Mouse (Mus musculus) thymus, adult 18-20 months (tissue): ENCODE data around the gene Efcab9.

Experiments used
- DNase-seq, 2 experiments: peaks; one replicate each; pipeline ENCODE4 v3.0.0; 2022; ENCODE audit warnings: mixed read lengths in 2 of 2

Efcab9 gene

DNA sequence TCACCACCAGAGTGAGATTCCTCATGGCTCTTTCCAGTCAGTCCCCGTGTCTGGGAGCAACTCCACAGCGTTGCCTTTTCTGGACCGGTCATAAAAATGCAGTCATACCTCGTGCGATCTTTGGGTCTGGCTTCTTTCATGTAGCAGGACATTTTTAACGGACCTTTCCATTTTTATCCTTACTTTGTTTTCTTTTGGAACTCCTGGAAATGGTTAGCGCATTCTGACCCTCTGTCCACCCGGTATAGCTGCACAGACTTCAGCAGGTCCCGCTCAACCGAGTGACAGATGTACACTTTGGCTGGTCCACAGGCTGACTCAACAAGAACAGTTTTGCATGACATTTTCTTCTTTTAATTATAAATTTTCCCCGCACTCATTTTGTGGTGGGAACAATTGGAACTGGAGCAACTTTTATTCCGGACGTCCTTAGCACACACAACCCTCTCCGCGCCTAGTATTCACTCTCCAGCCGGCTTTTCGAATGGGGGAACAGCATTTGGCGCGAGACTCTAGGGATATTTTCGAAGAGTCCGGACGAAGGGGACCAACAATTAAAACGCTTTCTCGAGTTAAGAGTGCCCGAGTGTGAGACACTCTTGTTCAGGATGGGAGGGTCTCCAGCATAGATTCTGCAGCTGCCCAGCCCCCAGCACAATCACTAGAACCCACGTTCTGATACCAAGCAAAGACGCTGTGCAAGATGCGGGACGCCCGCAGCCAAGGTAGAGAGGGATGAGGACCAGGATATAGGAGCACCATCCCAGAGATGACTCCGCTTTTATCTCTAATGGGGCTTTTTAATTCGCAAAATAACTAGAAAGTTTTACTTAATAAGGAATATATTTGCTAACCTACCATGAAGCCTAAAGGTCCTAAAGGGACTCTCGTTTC, at the start of gene Efcab9:
Efcab9 (minus strand) TSS at position 211 of the 894 bp plus-strand sequence.
- DNase-seq = no peak

DNA sequence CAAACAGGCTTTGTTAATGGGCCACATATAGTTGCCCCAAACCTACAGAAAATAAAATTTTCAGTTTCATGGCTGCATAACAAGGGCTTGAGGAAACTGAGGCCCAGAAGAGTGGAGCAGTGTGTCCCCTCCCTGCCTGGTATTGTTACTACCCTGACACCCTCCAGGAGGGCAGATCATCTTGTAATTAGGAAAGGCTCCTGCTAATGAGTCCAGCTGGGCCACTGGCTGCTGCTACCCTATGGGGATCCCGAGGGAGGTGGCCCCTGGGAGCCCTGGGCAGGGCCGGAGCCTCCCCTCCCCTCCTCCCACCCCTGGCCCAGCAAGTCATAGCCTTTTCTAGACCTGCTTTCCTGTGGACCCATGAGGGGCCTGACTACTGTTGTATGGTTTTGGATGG, 49.1 kb upstream of the Efcab9 start:
- no peak for DNase-seq

DNA sequence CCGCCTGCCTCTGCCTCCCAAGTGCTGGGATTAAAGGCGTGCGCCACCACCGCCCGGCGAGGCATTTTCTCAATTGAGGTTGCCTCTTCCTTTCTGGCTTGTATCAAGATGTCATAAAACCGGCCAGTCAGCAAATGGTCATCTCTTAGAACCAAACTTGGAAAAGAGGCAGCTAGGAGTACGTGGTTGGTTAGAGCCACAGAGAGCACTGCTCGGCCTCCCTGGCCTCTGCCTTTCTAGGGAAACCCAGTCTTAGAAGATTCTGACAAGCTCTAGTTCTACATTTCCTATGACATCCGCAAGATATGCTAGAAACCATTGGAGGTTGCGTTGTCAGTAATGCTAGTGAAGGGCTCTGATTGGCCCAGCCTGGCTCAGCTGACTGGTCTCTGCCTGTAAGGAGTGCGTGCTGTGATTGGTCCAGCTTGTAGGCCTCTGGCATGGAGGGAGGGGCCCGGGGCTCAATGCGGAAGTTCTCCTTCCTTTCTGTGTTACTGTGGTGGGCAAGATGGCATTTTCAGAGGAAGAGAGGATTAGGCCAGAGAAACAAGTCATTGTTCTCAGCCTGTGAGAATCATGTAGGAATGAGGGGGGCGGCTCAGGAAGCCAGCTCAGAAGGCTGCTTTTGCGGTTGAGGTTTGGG, 48.5 kb upstream of the Efcab9 start:
- peak; percentile 46 to 70 for DNase-seq

DNA sequence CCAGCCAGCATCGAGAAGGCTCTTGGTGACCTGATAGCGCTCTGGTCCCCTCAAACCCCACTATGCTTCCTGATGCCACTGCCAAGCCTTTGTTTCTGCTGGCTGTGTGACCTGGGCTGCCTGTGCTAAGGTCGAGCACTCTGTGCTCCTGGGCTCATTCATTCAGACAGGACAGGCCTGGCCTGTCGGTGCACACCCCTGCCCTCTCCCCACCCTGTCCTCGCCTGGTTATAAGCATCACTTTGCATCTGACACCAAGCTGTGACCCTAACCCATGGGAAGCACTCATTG, 44.8 kb upstream of the Efcab9 start:
- no peak for DNase-seq

DNA sequence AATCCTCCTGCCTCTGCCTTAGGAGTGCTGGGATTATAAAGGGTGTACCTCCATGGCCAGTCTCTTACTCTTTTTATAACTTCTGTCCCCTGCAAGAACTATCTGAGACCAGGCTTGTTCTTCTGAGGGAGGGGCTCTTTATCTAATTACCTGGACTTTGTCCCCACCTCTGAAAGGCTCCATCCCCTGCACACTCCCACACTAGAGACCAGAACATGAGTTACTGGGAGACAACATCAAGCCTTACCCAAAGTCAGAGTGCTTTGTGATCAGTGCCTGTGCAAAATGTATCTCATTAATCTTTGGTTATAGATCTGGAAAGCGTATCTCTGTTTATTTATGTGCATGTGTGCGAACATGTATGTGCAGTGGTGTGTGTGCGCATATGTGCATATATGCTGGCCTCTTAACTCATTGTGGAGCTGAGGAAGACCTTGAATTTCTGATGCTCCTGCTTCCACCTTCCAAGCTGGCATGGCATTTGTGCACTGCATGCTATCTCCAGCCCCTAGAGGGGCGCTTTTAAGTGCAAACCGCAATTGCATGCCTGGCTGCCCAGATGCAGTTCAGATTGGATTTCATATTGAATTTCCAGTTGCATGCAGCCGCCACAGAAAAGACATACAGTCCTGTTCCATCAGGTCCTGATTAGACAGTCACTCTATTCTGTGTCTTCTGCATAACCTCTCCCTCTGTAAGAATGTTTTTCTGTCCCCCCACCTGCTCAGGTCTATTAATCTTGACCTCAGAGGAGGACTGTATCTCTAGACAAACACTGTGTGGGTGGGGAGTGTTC, 44.3 kb upstream of the Efcab9 start:
- no peak for DNase-seq

DNA sequence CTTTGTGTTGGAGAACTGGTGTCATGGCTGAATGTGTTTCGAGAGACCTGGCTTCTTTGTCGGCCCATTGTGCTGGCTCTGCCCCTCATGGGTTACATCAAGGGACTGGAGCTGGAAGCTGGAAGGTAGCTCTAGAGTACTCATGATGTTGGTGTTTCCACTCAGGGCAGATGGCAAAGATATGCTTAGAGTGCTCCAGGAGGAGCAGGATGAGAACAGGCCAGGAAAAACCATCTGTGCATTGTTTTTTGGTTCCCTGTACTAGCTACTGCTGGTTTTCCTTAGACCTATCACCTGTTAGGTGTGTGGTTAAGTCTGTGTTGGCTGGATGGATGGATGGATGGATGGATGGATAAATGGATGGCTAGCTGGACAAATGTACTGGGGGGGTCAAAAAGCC, 41.8 kb upstream of the Efcab9 start:
- no peak for DNase-seq

DNA sequence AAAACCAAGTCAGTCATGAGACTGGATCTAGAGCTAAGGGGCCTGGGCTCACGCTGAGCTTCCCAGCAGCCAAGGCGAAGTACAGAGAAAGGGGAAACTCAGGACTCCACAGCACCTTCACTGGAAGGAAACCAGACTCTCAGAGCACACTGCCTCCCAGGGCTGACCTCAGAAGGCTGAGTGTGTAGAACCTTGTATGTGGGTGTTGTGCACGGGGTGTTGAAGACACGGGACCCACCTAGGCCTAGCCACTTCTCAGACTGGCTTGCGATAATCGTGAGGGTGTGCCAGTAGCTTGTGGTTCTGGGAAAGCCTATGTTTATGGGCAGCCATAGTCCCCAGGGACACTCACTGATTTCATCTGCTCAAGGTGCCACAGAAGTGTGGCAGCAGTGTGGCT, 39.2 kb upstream of the Efcab9 start:
- no peak for DNase-seq

DNA sequence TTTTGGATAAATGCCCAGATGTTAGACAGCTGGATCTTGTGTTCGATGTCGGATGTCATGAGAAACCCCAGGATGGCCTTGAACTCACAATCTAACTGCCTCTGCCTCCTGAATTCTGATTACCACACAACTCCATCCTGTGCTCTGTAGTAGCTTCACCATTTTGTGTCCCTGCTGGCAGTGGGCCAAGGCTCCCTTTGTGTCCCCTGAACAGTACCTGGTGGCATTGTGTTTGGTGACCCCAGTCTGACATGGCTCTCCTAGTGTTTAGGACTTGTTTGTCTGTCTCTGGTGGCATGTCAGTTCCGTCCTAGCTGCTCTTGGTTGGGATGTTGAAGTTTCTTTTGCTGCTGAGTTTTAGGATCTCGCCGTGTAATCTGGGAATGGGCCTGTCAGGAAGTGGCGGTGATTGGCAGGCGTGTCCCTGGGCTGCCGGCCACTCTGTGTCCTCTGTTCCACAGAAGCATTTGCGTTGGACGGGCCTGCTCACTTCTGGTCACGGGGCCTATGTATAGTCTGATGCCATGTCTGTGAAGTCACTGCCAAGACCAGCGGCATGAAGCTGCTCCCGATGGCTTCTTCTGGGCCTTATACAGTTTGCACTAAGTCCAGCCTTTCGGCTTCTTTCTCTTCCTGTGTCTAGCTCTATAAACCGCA, 36.9 kb upstream of the Efcab9 start:
- no peak for DNase-seq

DNA sequence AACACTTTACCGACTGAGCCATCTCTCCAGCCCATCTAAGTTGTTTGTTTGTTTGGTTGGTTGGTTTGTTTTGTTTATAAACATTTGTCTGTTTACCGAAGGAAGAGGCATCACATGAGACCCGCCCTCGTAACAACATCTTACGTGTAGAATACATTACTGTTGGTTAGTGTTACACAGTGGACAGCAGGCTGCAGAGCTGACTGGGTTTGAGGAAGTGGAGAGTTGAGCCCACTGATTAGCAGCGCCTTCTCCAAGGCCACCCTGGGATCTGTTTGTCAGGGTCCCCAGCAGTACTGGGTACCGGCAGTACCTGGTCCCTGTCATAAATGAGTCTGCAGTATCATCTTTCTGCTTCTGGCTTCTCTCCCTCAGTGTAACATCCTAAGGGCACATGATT, 36.2 kb upstream of the Efcab9 start:
- no peak for DNase-seq

DNA sequence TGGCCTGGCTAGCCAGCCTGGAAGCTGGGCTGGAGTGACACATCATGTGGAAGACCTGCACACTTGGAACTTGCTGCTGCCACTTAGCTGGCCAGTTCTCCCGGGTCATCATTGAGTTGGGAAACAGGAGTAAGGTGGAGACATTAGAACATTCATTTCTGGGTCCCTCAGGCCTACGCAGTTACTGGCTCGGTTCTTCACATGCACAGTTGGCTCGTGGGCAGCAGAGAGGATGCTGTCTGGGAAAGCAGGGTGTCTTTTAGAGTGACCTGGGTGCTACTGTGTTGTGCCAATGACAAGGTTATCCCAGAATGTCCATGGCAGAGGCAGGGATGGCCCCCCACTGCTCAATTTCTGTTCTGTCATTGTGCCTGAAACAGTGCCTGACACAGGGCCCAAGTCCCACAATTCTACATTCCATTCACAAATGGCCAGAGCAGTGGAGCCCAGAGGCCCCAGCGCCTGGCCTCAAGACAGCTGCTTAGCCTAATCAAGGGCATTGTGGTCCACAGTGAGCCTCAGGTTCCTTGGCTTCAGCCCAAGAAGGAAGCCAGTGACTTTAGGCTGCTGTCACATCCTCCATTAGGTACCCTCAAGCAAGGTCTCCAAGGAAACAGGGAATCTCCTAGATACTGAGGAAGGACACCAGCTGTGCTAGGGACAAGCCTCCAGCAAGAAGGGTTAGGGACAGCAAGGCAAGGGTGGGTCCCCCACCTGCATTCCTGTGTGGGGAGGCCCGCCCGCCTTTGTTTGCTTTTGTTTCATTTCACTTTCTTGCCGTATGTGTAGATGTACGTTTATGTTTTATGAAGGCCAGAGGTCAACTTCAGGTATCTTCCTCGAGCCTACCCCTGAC, 35.3 kb upstream of the Efcab9 start:
- DNase-seq = no peak

DNA sequence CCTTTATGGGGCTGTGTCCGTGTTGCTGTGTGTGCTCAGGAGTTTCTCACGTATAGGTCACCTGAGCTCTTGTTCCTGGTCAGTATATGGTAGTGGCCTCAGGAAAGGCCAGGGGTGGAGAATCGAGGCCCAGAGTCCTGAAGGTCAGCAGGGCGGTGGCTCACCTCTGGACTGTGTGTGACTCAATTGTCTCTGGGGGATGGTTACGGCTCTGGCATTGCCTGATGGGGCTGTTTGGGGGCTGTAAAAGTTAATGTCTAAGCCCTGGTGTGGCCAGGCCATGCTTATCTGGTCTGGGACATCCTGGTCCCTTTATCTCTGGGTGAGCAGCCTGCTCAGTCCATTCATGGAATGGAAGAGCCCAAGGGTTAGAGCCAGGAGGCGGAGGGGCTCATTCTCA, 34.3 kb upstream of the Efcab9 start:
- DNase-seq = no peak

DNA sequence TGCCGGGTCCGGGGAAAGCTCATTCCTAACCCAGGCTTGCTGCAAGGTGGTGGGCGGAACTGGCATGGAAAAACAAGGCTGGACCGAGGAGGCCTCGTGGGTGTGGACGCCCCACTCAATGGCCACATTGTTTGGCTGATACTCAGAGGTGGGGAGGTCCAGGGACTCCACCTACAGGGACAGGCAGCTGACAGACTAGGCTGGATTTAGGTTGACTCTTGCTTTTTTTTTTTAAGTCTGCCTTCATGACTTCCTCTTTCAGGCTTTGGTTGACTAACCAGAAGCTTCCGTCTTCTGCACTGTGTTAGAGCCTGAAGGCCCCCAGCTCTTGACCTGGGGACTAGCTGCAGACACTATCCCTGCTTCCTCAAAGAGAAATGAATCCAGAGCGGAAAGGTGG, 33.2 kb upstream of the Efcab9 start:
- DNase-seq = peak in 1 of 2 experiments; percentile 39

DNA sequence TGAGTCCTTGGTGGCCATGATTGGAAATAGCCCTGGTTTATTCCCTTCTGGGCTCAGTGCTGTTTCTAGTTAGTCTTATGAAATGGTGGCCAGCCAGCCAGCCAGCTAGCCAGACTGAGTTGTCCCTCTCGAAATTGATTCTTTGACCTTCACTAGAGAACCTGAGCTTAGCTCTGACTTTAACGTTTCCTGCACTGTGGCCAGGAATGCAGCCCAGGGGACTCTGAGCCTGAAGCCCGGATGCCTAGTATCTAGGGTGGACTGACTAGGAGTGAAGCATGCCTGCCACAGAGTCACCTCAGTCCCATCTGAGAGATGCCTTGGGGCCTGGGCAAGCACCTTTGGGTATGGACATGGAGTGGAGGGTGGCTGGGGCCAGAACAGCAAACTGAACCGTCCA, 32.7 kb upstream of the Efcab9 start:
- no peak for DNase-seq

DNA sequence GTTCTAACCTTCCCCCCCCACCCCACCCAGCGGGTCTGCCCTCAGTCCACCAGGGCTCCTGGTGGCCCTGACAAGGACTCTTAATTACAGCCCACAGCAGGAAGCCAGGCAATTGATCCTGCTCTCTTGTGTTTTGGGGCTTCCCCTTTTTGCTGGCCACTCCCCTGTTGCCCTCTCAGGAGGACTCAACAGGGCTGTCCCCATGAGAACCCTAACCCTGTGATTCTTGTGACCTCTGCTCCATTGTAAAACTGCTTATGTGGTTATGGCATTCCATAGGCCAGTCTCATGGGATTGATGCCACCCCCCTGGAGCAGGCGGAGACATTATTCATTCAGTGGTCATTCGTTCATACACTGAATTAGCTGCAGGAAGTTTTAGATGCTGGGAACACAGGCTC, 31.8 kb upstream of the Efcab9 start:
- DNase-seq = no peak

DNA sequence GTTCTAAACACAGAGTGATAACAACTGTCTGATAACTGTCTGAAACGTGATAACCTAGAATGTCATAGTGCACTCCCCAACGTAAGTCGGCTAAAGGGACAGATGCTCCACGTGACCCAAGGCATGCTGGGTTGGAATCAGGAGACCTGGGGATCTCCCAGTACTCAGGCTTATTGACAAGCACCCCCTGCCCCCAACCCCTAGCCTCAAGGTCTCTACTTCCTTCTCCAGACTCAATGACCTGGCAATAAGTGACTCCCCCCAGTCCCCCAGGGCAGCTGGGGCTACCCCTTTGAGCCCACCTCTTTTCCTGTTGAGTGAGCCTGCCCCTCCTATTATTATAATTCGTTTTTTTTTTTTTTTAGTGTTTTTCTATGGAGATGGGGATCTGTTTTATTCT, 30.8 kb upstream of the Efcab9 start:
- DNase-seq = no peak

DNA sequence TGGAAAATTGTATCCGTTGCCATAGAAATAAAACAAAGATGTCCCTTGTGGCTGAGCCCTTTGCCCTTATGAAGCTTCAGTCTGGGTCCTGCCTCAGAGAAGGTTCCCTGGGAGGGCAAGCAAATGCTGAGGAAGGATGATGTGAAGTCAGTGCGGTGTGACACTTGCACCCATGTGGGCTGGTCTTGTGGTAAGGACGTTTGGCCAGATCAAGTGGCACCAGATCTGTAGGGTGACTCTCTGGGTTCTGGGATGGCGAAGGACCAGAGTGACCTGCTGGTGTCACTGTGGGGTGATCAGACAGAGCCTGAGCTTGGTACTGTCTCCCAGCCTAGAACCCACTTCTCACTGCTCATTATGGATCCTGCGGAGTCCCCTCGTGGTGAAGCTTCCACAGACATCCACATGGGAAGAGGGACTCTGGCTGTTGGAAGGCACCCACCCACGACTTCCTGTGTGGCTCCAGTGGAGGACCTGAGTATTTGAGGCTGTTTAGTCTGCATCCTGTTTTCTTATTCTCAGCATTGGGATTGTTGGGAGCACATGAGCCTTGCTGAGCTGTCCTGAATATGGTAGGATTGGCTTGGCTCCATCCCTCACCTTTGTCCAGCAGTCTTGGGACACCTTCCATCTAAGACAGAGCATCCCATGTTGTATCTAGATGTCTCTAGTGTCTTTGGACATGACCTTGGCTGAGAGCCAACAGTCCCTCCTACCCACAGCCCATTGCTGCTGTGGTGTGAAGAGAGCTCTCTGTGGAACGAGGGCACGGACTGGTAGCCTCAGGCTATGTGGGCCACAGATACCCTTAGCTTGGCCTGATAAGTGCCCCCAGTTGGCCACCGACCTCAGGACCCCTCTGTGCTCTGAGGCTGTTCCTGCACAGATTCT, 29.8 kb upstream of the Efcab9 start:
- no peak for DNase-seq

DNA sequence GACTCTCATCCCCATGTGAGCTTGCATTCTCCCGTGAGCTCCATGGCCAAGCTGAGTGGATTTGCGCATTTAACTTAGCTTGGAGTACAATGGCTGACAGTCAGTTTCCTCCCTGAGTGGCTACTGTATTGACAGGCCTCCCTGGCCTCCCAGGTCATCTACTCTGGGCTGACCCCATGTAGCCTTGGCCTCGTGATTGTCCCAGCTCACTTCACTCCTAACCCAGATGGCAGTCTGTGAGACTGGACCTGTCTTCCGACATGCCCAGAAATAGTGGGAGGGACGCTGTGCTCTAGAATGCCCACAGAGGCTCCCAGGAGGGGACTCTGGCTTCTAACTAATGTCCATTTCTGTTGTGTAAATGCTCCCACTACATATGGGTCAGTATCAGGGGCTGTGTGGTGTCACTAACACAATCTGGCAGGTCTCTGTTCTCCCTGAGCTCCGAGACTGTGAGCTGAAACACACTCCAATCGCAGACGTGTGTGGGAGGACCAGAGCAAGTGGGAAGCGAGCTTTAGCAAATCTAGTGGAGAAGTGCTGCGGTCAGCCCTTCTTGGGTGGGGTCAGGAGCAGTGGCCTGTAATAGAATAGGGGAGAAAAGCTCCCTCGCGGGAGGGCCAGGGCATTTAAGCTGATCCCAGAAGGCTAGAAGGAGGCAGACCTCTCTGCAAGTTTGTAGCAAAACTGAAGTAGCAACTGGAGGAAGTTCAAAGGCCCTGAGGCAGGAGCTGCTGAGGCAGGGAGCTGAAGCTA, 28.3 kb upstream of the Efcab9 start:
- DNase-seq = no peak

DNA sequence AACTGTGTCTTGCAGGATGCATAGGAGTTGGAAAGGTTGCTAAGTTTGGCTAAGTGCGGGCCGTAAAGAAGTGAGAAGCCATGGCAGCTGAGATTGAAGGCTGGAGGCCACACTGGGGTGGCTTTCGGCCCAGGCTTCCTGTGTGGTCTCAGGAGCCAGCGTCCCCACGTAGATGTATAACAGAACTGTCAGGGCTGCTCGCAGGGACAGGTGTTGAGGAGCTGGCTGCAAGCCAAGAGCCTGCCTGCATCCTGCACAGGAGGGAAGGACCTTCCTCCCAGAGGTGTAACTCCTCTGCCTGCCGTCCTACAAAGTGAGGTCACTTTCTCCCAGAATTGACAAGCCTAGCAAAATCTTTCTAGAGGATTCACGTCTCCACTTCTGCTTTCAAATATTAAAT, 26.8 kb upstream of the Efcab9 start:
- DNase-seq = peak; percentile 40 to 64

DNA sequence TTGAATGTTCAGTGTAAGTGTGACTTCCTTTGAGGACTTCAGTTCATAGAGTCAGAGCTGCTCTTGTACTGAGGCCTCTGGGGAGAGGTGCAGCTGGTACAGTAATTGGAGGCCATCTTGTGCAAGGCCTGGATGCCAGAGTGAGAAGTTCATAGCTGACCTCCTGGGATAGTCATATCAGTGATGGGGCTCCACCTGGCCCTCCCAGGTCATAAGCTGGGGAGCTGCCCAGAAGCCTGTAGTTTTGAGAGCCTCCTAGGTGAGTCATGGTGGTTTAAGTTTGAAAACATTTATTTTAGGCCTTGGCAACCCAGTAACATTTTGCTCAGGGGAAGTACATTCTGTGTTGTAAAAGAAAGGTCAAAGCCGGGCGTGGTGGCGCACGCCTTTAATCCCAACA, 26.1 kb upstream of the Efcab9 start:
- no peak for DNase-seq

DNA sequence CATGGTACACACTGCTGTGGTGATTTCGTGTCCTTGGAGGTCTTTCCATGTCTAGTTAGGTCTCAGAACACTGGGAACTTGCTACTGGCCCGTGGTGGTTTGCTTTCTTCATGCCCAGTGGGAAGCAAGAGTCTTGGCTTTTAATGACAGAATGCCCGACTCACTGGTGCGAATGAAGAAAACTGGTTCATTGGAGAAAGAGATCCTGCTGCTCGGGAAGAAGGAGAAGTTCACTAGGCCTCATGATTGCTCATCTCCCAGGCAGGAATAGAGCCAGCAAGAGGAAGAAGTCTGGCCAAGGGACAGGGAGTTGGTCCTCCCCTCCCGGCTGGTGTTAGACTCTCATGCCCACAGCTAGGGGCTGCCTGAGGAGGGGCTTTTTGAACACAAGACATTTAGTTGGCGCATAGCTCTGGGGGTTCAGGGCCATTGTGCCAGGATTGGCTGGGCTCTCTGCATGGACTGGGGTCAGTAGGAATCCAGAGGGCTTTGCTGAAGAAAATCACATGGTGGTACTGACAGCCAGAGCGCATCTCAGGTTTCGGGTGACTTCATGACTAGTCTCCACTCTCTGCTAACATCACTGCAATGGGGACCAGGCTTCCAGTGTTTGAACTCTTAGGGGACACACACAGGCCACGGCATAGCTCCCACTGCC, 24.6 kb upstream of the Efcab9 start:
- no peak for DNase-seq
